Mouse (Mus musculus): ENCODE results near the gene Spock3.

DNA sequence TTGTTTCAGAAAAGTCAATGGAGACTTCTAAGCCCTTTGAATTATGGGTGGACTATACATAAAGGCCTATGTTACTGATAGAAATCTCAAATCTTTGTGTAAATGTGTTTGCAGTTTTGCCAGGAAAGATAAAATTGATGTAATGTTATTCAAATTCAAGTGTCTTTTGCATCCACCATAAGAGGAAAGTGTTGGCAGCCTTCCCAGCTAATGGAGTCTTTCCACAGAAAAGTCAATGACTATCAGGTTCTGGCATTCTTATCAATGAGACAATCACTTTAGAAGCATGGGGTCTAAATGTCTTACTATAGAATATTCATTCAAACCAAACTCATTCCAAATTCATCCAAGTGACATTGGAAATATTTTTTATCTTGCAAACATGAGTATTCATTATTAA, 214.5 kb downstream of the Spock3 start:
- TF ChIP-seq CTCF (IDR thresholded peaks at IDR 0.05; ENCODE audit: low read depth) (no peak), EP300 (optimal IDR thresholded peaks at IDR 0.05) (no peak)

All from stomach, postnatal 0 days (tissue).